Mouse (Mus musculus) heart, adult 9 months (tissue): ENCODE results near the gene Zmynd10.

Experiments
- DNase-seq, 2 experiments: peaks; one replicate each; pipeline ENCODE4 v3.0.0; 2022; ENCODE audit warnings: low spot score in 2 of 2

Zmynd10 gene

DNA sequence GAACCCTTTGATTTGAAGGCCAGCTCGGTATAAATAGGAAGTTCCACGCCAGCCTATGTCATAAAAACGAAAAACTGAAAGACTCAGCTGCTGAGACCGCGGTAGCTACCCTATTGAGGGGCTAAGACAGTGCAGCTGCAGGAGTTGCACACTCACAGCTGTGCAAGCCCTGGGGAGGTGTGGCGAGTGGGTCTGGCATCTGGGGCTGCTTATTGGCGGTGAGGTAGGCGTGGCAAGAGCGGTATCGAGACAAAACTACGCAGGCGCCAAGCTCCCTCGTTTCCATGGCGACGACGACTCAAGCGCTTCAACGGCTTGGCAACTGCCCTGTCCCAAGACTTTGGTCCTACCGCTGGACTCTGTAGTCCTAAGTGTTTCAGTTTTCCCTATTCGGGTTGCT is at the start of gene Zmynd10:
TSS of gene Zmynd10 (plus strand) at position 273 of the 400 bp plus-strand sequence.
- DNase-seq = peak; percentile 84 to 89

GRCm38 (mm10) chr9:107500708-107501286 is 46.3 kb upstream of the Zmynd10 start:
- DNase-seq = peak in 1 of 2 experiments; percentile 13

GRCm38 (mm10) chr9:107502131-107502846 is 44.8 kb upstream of the Zmynd10 start:
- DNase-seq = no peak

DNA sequence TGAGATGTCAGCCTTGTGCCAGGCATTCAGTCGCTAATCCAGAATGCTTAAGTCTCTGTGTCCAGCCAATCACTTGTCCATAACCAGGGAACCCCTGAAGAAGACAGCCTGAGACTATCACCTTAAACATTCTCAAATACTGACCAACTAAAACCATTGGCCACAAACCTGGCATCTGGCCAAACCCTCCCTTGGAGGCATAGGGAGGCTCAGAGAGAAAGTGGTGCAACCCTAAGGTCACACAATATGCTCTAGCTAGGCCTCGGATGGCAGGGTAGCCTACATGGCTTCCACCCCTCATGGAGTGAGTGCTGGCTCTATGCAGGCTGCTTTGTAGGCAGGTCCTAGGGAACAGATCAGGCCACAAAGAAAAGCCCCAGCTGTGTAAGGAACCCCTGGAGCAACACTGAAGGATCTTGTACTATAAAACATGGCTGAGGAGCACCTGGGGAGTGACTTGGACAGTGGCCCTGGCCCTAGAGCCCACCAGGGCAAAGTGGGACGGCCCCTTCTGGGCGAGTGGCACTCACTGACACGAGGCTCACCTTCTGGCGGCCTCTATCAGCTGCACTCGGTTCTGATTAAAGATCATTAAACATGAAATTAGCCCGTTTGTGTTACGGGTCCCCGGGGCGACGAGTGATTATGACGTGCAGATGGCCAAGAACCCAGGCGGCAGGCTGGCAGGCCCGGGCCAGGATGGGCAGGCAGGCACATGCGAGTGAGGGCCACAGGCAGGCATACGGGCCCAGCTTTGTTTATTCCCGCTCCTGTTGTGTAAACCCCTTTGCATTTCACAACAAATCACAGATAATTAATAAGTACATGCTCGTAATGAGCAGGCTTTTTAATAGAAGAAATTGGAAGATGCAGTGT is 42.2 kb upstream of the Zmynd10 start:
- no peak for DNase-seq

DNA sequence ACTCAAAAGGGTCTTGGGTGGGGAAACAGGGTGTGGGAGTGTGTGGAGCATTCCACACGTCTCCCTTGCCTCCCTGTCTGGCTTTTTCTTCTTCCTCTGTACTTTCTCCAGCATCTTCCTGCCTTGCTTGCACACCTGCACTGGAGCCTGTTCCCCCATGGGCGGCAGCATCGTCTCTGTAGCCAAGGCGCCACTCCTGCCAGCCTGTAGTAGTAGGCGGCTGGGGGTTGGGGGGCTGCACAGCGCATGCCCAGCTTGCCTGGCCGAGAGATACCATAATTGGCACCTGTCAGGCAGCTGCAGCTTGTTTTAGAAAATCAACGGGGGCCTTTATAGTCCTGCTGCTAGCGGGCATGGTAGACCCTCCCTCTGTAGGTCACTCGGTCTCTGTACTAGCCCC is 38.8 kb upstream of the Zmynd10 start:
- DNase-seq = no peak

GRCm38 (mm10) chr9:107510384-107511100 is 36.6 kb upstream of the Zmynd10 start:
- no peak for DNase-seq

DNA sequence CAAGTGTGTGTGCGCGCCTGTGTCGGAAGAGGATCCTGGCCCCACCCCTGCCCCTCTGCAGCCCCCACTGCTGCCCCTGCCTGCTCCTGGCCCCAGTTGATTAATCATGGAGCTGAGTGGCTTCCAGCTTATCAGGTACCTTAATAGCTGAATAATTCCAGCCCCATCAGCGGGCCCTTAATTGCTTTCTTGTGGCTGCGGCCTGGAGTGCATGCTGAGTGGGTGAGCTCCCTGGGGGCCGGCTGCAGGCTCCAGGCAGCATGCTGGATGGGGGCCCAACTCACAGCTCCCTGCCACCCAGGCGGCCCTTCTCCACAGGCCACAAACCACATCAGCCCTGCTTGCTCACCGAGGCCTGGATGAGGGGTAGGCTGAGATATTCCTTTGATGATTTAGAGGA is 35.7 kb upstream of the Zmynd10 start:
- DNase-seq = no peak

DNA sequence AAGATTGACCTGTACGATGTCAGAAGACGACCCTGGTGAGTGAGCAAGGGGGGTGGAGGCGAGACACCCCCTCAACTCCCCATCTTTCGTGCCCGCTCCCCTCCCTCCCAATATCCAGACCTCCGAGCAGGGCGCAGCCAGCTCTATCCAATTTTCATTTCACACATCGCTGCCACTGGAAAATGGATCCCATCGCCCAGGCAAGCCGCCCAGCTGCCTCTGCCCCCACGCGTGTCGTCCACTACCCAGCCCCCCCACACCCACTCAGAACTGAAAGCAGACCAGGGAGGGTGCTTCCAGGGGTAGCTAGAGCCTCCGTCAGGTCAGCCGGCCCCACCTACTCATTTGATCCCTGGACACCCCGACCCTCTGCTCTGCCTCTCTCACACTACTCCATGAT is 34.8 kb upstream of the Zmynd10 start:
- no peak for DNase-seq

- DNase-seq = peak; percentile 32 to 61
Observed at GRCm38 (mm10) chr9:107514303-107514955, 32.7 kb upstream of the Zmynd10 start.

DNA sequence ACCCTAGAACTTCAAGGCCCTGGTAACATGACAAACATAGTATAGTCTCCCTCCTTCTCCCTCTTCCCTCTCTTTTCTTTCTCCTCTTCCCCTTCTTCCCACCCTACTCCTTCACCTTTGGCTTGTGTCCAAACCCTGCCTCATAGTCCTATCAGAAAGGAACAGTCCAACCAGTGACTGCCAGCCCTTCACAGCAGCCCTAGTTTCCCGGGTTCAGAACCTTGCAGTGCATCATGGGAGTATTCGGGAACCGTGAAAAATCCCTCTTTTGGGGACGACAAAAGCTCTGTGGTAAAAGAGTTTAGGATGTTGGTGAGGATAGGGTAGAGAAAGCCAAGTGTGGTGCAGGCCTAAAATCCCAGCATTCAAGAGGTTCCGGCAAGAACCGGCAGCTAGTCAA is 26.8 kb upstream of the Zmynd10 start:
- no peak for DNase-seq

DNA sequence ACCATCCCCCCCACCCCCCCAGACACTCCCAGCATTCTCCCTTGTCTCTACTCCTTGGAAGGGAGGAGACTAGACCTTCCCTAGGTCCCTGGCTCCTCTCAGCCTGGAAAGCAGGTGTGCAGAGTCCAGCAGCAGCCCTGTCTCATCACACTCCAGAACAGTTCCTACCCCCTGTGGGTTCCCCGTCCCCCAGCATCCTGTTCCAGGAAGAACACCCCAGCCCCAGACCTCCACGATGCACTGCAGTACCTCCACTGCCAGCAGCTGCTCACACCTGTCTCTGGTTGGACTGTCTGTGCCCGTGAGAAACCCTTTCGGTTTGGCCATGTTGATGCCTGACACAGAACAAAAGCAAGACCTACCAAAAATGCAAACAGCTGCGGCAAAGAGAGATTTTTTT is 25.9 kb upstream of the Zmynd10 start:
- no peak for DNase-seq

DNA sequence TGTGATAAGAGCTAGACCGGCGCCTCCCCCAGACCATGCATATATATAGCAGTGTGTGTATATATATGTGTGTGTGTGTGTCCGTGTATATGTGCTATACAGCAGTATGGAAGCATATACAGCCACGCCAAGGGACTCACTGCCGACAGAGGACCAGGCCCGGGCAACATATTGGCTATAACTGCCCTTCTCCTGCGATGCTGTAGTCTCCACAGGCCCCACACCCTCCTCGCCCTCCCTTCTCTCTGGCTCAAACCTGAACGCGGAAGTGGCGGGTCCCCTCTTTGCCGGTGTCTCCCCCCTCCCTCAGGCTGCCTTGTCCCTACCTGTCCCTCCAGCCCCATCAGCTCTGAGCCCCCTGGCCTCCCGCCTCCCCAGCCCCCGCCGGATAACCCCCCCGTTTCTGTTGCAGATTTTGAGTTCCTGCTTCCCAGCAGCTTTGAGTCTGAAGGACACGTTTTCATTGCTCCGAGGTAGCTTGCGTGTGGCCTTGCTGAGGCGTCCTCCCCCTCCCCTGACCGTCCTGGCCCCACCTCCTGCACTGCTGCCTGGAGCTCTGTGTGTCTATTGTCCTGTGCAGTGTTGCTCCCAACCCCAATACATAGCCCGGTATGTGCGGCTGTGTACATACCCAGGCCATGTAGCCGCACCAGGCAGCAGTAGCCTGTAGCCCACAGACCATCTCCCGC is 25.2 kb upstream of the Zmynd10 start:
- DNase-seq = no peak

GRCm38 (mm10) chr9:107522400-107522711 is 24.7 kb upstream of the Zmynd10 start:
- no peak for DNase-seq

DNA sequence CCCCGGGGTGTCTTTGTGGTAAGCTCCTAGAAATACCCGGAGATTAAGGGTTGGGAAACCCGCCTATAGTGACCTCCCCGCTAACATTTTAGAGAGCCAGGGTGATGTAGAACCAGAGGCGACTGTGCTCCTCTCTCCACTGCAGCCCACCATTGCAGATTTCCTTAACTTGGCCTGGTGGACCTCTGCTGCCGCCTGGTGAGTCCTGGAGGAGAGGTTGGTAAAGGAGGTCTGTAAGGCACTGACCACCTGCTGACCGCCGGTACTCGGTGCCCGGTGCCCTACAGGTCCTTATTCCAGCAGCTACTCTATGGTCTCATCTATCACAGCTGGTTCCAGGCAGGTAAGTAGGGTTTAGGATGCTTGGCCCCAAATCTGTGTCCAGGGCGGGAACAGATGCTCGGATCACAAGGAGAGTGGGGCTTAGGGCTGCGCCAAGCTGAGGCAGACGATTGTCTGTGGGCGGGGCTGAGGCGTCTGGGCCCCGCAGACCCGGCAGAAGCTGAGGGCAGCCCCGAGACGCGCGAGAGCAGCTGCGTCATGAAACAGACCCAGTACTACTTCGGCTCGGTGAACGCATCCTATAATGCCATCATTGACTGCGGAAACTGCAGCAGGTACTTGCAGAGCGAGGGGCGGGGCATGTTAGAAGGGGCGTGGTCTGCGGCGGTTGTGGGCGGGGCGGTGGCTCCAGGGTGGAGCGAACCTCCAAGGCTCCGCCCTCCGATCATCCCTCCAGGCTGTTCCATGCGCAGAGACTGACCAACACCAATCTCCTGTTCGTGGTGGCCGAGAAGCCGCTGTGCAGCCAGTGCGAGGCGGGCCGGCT is 20.7 kb upstream of the Zmynd10 start:
- no peak for DNase-seq

DNA sequence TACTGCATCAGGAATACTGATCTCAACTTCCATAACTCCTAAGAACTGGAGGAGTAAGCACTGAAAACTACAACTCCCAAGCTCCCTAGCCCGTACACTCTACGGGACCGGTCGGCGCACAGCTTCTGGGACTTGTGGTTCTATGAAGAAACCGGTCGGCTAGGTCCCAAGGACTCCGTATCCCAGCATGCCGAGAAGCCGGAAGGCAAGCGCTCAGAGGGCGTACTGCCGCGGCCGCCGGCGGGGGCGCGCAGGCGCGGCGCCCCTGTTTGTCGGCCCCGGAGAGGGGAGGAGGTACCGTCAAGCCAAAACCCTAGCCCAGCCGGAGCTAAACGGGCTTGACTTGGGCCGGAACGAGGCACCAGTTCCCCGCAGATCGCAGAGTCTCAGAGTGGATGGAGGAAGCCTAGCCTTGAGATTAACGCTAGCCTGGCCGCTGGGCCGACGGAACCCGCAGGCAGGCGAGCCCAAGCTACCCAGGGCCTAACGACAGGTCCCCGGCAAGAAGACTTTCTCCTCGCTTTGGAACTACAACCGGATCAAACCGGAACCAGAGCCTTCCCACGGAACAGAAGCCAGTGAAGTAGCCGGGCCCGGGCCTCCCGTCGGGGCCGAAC is 13.2 kb upstream of the Zmynd10 start, which contains the start of gene Tmem115:
TSS of gene Tmem115 (plus strand) at position 155 of the 617 bp plus-strand sequence.
- peak; percentile 96 to 97 for DNase-seq

DNA sequence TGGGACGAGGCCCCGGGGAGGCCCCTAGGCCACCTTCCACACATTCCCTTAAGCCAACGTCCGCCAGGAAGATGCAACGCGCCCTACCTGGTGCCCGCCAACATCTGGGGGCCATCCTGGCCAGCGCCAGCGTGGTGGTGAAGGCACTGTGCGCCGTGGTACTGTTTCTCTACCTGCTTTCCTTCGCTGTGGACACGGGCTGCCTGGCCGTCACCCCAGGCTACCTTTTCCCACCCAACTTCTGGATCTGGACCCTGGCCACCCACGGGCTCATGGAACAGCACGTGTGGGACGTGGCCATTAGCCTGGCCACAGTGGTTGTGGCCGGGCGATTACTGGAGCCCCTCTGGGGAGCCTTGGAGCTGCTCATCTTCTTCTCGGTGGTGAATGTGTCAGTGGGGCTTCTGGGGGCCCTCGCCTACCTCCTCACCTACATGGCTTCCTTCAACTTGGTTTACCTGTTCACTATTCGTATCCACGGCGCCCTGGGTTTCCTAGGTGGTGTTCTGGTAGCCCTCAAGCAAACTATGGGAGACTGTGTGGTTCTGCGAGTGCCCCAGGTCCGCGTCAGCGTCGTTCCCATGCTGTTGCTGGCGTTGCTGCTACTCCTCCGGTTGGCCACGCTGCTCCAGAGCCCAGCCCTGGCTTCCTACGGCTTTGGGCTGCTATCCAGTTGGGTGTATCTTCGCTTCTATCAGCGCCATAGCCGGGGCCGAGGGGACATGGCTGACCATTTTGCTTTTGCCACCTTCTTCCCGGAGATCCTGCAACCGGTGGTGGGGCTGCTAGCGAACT is 12.5 kb upstream of the Zmynd10 start:
- no peak for DNase-seq

- DNase-seq = no peak
Observed at GRCm38 (mm10) chr9:107538231-107538630, 8.9 kb upstream of the Zmynd10 start.

DNA sequence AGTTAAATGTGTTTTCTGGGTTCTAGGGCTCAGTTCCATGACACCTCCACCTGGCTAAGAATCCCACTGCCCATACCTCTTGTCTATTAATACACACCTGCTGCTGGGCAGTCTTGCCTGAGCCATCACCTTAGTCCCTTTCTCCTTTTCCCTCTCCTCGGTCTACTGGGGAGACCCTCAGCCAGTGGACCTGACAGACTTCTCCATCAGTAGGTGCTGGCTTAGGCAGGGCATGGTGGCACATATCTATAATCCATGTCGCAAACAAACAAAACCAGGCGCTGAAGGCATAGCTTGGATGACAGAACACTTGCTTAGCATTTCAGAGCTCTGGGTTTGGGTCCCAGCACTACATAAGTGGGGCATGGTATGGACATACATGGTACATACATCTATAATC is 8.4 kb upstream of the Zmynd10 start:
- DNase-seq = no peak

GRCm38 (mm10) chr9:107539940-107540339 is 7.2 kb upstream of the Zmynd10 start:
- no peak for DNase-seq
